Mouse (Mus musculus) heart, adult 8-10 months (tissue): Measurements from ENCODE around the gene 1500009C09Rik. TPM values are rescaled to one million over a fixed set of nuclear protein-coding genes. Genes with fewer than 3 reads are reported as not detected.

ENCODE experiments used
- total RNA-seq, 4 experiments: library from RNA; stranded (reverse); gene quantifications; 2 replicates each; pipeline ENCODE4 v1.2.4; 2022

The 1500009C09Rik gene
- total RNA-seq, 4 experiments from 2014 or later, result not detected

Other genes with a start within 250 kb of the 1500009C09Rik start
- 10 to 100 TPM; 19.5 to 33.9 (median 28.2) TPM for gene Desi1, start 218.5 kb upstream of the 1500009C09Rik start, total RNA-seq
- gene Snu13, start 204.8 kb upstream of the 1500009C09Rik start, total RNA-seq, result 10 to 100 TPM; 43.0 to 55.5 (median 51.3) TPM
- not detected for gene 4930407I10Rik, start 193.2 kb upstream of the 1500009C09Rik start, total RNA-seq
- gene Mei1, start 182.4 kb upstream of the 1500009C09Rik start, total RNA-seq, result not detected
- gene Ccdc134, start 124.5 kb upstream of the 1500009C09Rik start, total RNA-seq, result 1 to 10 TPM; 3.5 to 4.5 (median 4.2) TPM
- gene Srebf2, start 105.2 kb upstream of the 1500009C09Rik start, total RNA-seq, result 10 to 100 TPM; 20.0 to 25.1 (median 21.6) TPM
- gene Shisa8, start 39.6 kb upstream of the 1500009C09Rik start, total RNA-seq, result under 1 TPM in 1 of 4 experiments, not detected in 3; 0.26 TPM
- gene Tnfrsf13c, start 28.0 kb upstream of the 1500009C09Rik start, total RNA-seq, result under 1 TPM in 1 of 4 experiments, not detected in 3; 0.26 TPM
- gene Cenpm, start 7.6 kb upstream of the 1500009C09Rik start, total RNA-seq, result 1 to 10 TPM in 1 of 4 experiments, under 1 TPM in 3; 0.29 to 1.5 (median 0.44) TPM
- gene Sept3, start 22.5 kb downstream of the 1500009C09Rik start, total RNA-seq, result under 1 TPM; 0.16 to 0.90 (median 0.44) TPM
- gene Wbp2nl, start 46.6 kb downstream of the 1500009C09Rik start, total RNA-seq, result not detected
- 10 to 100 TPM; 27.1 to 32.1 (median 29.9) TPM for gene Naga, start 86.5 kb downstream of the 1500009C09Rik start, total RNA-seq
- gene Pheta2, start 86.5 kb downstream of the 1500009C09Rik start, total RNA-seq, result under 1 TPM; 0.44 to 0.57 (median 0.48) TPM
- 100 to 1,000 TPM; 190 to 214 (median 204) TPM for gene Smdt1, start 86.6 kb downstream of the 1500009C09Rik start, total RNA-seq
- gene Ndufa6, start 101.9 kb downstream of the 1500009C09Rik start, total RNA-seq, result 100 to 1,000 TPM; 658 to 797 (median 740) TPM
- 10 to 100 TPM; 19.3 to 30.9 (median 23.3) TPM for gene Cyp2d22, start 127.9 kb downstream of the 1500009C09Rik start, total RNA-seq
- gene Cyp2d11, start 141.6 kb downstream of the 1500009C09Rik start, total RNA-seq, result under 1 TPM in 1 of 4 experiments, not detected in 3; 0.19 TPM
- gene Cyp2d10, start 154.8 kb downstream of the 1500009C09Rik start, total RNA-seq, result under 1 TPM in 2 of 4 experiments, not detected in 2; 0.41 to 0.80 TPM
- under 1 TPM in 1 of 4 experiments, not detected in 3; 0.22 TPM for gene Cyp2d9, start 181.0 kb downstream of the 1500009C09Rik start, total RNA-seq